Mouse (Mus musculus) c-Kit-negative CD71-positive TER-119-positive erythroid progenitor cells, embryonic 14.5 days (primary cell): Measurements from ENCODE around the gene Mapkbp1.

Experiments used
- DNase-seq: peaks from one replicate; pipeline ENCODE4 v3.0.0-alpha.2; 2013; ENCODE audit warnings: low read depth, low spot score

Mapkbp1 gene

GRCm38 (mm10) chr2:119972537-119972879 is at the start of gene Mapkbp1:
Gene Mapkbp1, plus strand, starts transcription at chr2:119972699.
- DNase-seq: no peak

- DNase-seq: peak; percentile 29
Observed at GRCm38 (mm10) chr2:119970571-119970970, 1.9 kb upstream of the Mapkbp1 start.

DNA sequence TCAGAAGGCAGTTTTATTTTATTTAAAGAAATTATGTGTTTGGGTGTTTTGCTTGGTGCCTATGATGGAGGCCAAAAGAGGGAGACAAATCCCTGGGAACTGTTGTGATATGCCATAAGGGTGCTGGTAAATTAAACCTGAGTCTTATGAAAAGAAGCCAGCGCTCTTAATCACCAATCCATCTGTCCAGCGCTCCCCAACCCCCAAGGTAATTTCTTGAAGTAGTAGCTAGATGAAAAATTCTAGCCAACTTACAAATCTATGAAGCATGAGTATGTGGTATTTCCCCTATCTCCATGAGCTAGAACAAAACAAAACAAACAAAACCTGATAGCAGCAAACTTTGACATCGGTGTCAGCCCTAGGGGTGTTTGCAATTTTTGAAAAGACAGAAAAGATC is 1.2 kb upstream of the Mapkbp1 start:
- DNase-seq: no peak

- peak; percentile 87 for DNase-seq
Observed at GRCm38 (mm10) chr2:119971837-119972536, 512 bp upstream of the Mapkbp1 start.

DNA sequence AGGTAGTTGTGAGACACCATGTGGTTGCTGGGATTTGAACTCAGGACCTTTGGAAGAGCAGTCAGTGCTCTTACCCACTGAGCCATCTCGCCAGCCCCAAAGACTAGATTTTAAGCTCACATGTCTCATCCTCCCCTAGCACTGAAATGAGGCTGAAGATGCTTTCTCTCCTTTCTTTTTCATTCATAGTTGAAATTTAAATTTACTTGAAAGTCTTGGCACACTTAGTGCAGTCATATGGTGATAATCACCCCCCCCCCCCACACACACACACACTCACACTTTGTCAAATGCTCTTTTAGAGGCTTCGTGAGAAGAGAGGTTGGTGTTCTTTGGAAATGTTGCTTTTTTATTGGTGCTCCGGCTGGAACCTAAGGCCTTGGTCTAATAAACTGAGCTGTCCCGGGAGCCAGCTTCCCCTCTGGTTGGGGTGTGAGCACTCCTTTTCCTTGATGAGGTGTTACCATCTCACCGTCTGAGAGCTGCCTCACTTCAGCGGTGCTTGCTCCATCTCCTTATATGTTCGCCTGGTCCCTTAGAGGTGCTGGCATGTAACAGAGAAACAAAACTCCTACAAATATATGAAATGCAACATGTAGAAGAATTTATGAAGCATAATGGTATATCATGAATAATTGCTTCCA is 8.0 kb downstream of the Mapkbp1 start:
- no peak for DNase-seq

GRCm38 (mm10) chr2:119981631-119982030 is 9.1 kb downstream of the Mapkbp1 start:
- DNase-seq: no peak

- DNase-seq: no peak
Observed at GRCm38 (mm10) chr2:119985871-119986270, 13.4 kb downstream of the Mapkbp1 start.

DNA sequence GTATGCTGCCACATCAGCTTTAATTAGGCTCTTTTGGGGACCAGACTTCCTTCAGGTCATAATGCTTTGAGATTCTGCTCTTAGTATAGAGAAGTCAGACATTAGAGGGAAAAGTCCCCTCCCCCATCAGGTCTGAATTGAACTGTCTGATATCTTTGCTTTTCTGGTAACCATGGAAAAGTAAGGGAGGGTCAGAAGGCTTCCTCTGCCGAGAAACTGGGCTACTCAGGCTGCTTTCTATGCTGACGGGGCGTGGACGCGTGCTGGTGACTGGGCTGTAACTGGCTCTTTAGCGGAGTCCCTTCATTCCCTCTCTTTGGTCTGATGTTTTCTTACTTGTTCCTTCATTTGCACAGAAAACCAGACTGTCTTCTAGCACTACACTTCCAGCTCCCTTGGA is 13.9 kb downstream of the Mapkbp1 start:
- DNase-seq: no peak

DNA sequence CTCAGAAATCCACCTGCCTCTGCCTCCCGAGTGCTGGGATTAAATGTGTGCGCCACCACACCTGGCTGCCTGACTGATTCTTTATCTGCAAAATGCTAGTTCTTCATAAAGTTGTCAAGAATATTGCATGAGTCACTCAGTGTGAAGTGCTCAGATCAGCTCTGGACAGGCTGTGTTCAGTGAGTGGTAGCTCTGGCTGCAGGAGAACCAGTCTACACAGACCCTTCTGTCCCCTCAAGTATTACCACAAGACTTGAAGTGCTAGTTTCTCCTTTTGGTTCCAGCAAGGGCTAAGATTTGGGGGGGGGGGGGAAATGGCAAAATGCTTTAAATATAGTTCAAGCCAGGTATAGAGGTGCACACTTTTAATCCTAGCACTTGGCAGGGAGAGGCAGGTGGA is 14.9 kb downstream of the Mapkbp1 start:
- no peak for DNase-seq

- DNase-seq: no peak
Observed at GRCm38 (mm10) chr2:119988952-119989351, 16.5 kb downstream of the Mapkbp1 start.

GRCm38 (mm10) chr2:119990881-119991280 is 18.4 kb downstream of the Mapkbp1 start:
- no peak for DNase-seq

GRCm38 (mm10) chr2:119992349-119992748 is 19.9 kb downstream of the Mapkbp1 start:
- no peak for DNase-seq

GRCm38 (mm10) chr2:119993515-119993914 is 21.0 kb downstream of the Mapkbp1 start:
- DNase-seq: no peak

DNA sequence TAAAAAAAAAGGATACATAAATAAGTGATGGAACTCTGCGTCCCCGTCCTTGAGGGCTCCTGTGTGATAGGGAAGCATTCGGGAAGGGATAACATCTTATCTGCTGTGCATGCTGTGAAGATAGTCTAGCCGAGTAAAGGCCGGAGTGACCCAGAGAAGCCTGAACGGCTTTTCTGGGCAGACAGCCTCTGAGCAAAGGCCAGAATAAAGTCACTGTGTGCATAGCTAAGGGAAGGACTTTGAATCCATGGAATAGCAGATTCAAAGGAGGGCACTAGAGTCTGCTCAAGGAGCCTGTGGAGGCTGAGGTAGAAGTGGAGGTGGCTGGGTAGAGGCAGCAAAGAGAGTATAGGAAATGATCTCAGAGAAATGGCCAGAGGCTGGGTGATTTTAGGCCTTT is 22.3 kb downstream of the Mapkbp1 start:
- no peak for DNase-seq

DNA sequence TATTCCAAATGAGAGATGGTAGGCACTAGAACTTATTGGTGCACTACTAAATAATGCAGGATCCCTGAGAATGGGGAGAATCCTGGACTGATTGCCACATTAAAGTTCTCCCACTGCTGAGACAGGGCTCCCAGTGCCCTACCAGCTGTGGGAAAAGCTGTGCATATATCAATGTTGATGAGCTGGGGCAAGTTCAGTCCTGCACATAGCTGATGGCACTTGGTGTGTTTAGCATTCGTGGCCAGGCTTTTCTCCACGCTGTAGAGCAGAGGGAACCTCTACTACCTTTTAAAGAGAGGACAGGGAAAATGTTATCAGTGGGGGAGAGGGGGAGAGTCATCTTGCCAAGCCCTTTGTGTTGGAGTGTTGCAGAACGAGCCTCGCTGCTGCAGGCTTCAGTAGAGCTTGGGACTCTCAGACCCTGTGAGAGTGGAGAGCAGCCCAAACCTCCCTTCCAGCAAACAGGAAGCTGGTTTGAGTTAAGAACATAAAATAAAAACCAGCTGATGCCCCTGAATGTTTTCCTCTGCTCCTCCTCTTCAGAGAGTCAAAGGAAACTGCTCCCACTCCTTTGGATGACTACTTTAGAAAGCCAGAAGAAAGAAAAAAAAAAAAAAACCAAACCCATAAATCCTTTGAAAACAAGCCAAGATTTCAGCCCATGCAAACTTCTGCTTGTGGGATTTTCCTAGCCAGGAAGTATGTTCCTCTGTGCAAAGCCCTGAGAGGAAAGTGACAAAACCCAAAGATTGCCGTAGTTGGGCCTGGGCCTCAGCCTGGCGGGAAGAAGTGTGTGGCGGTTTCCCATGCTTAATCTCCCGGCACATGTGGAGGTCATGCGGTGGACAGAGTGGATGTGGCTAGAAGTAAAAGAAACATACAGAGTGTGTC is 23.1 kb downstream of the Mapkbp1 start:
- no peak for DNase-seq

DNA sequence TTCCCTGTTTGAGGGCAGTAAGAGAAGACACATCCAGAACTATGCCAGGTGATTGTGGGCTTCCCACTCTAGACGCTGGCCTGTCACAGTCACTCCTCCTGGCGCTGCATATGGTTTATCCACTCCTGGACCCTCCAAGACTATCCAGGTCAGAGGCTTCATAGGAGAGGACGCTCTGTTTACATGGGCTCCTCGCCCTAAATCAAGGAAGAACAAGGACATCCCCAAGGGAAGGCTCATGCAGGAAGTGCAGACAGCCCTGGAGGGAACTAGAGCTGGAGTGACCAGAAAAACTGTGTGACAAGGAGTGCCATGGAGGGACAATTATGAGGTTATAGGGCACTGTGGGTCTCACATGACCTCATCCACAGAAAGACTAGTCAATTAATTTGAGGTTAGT is 24.9 kb downstream of the Mapkbp1 start:
- DNase-seq: no peak

GRCm38 (mm10) chr2:119999731-120000130 is 27.2 kb downstream of the Mapkbp1 start:
- DNase-seq: no peak

DNA sequence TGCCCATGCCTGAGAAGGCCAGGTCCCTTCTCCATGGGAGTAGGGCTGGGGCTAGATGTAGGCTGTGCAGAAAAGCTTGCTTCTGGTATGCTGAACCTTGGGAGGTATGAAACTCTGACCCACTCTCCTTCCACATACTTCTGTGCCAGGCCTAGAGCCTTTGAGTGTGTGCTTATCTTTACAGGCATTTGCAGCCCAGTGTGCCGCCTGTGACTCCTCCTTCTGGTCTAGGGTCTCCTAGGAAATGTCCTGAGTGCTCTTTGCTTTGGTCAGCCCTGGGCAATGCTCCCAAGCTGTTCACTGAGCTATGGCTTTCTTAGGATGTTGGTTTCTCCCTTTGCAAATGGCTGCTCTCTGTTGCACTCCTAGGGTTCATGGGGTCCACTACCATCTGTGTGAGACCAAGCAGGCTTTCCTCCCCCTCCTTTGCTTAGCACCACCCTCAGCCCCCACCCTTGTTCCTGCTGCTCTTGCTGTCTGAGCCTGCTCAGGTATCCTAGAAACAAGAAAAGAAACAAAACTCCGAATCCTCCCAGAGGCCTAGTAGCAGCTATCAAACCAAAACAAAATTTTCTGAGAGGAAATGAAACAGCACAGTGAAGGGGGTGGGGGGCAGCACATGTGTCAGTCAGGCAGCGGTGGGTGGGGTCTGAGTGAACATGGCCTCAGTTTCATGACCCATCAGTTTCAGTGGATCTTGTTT is 28.5 kb downstream of the Mapkbp1 start:
- DNase-seq: no peak

GRCm38 (mm10) chr2:120001956-120002355 is 29.5 kb downstream of the Mapkbp1 start:
- DNase-seq: no peak

GRCm38 (mm10) chr2:120003970-120004369 is 31.5 kb downstream of the Mapkbp1 start:
- DNase-seq: no peak

GRCm38 (mm10) chr2:120006696-120007095 is 34.2 kb downstream of the Mapkbp1 start:
- DNase-seq: no peak

DNA sequence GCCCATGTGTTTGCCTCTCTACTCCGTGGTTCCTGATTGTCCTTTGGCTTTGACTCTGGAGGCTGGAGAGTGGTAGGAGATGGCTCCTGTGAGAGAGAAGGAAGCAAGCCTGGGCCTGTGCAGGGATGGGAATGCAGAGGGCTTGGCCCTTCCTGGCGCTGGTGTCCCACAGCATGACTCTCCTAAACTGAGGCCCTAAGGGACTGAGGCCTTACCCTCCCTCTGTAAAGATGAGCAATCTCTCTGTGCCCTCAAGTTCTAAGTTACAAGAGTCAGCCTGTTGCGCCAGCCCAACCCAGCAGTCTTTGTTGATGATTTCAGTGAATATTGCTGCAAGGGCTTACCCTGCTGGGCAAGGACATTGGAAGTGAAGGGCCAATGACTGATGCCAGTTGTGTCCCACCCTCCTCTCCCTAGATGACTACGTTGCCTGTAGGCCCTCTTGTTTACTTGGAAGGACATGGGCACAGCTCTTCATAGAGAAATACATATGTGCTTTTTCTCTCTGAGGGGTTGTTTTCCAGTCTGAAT is 35.2 kb downstream of the Mapkbp1 start:
- no peak for DNase-seq
